Mouse (Mus musculus) spleen, adult 2 months (tissue): Measurements from ENCODE around the gene Cdh23.

ENCODE experiments used
- CTCF ChIP-seq: fragments of 200-500 bp; IDR thresholded peaks from 2 replicates; pipeline ENCODE4 v1.5.1; 2011; ENCODE audit warnings: mild to moderate bottlenecking, inconsistent platforms; ENCODE audit not compliant: insufficient read depth, insufficient read length, insufficient replicate concordance; ENCODE audit errors: extremely low read depth
- POLR2A ChIP-seq: fragments of 200-500 bp; IDR thresholded peaks from 2 replicates; pipeline ENCODE4 v1.6.1; 2011; ENCODE audit warnings: low read depth, low read length, inconsistent platforms

DNA sequence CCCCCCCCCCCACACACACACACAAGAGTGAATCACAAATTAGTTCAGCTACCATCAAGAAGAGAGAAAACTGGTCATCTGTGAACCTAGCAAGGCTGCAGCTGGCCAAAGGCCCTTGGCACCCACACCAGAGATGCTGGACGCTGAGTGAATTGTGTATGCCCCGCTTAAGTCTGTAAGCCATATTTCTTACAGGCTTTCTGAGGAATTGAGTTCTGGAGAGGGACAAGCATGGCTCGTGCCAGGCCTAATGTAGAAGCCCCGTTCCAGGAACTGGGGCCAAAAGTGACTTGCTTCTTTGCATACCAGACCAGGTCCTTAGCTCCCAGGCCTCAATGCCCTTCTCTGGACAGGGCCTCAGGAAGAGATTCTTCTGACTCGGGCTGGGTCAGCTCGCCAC lies 132.2 kb downstream of the Cdh23 start:
- no peak for TF ChIP-seq CTCF
- no peak for TF ChIP-seq POLR2A
